ENCODE assay signal across 35 mouse cellular contexts in genomic region chr9:113008106-113008505, GRCm38 (mm10).
"Had no signal": no experiment of that assay in that cellular context is flagged by ENCODE, and none has a peak within 500 bp of the region (broad histone marks: within the 10 kb centered on the region; RNA-seq: fewer than 3 reads in every experiment).

No protein-coding gene starts in this region.

- H3K27ac ChIP-seq: heart, embryonic 10.5 days; heart, embryonic 13.5 days; heart, embryonic 15.5 days; hindbrain, embryonic 10.5 days; hindbrain, embryonic 12.5 days; hindbrain, embryonic 13.5 days; hindbrain, embryonic 14.5 days; hindbrain, embryonic 15.5 days; hindbrain, postnatal 0 days; intestine, embryonic 15.5 days; kidney, embryonic 15.5 days; kidney, postnatal 0 days; layer of hippocampus, adult 2 months had no signal

- H3K36me3 ChIP-seq: heart, embryonic 10.5 days; heart, embryonic 12.5 days; heart, embryonic 13.5 days; heart, embryonic 15.5 days; hindbrain, embryonic 10.5 days; hindbrain, embryonic 12.5 days; hindbrain, embryonic 13.5 days; hindbrain, embryonic 15.5 days; intestine, embryonic 15.5 days; kidney, embryonic 15.5 days had no signal

- H3K4me1 ChIP-seq: heart, embryonic 10.5 days; heart, embryonic 12.5 days; heart, embryonic 13.5 days; heart, embryonic 15.5 days; hindbrain, embryonic 10.5 days; hindbrain, embryonic 12.5 days; hindbrain, embryonic 13.5 days; hindbrain, embryonic 15.5 days; intestine, embryonic 15.5 days; kidney, embryonic 15.5 days had no signal

- H3K9ac ChIP-seq: heart, embryonic 12.5 days; heart, embryonic 13.5 days; heart, embryonic 15.5 days; hindbrain, embryonic 12.5 days; hindbrain, embryonic 13.5 days; hindbrain, embryonic 14.5 days; hindbrain, embryonic 15.5 days; intestine, embryonic 15.5 days; kidney, embryonic 15.5 days had no signal

- H3K27me3 ChIP-seq: heart, embryonic 12.5 days; heart, embryonic 13.5 days; heart, embryonic 15.5 days; hindbrain, embryonic 12.5 days; hindbrain, embryonic 13.5 days; hindbrain, embryonic 15.5 days; intestine, embryonic 15.5 days; kidney, embryonic 15.5 days had no signal

- DNase-seq: heart, postnatal 10 days; heart, postnatal 14 days; heart, postnatal 36 days; heart, postnatal 4 days; kidney, adult 11 months; kidney, adult 18-20 months; kidney, adult 2 months; kidney, adult 8-10 months; kidney, adult 9 months; kidney, postnatal 10 days; kidney, postnatal 14 days; kidney, postnatal 25 days; kidney, postnatal 36 days; kidney, postnatal 4 days; layer of hippocampus, adult 9-11 months; layer of hippocampus, postnatal 36 days had no signal

- H3K4me3 ChIP-seq: heart, embryonic 10.5 days; heart, embryonic 12.5 days; heart, embryonic 13.5 days; heart, embryonic 15.5 days; hindbrain, embryonic 10.5 days; hindbrain, embryonic 12.5 days; hindbrain, embryonic 13.5 days; hindbrain, embryonic 15.5 days; intestine, embryonic 15.5 days; kidney, embryonic 15.5 days; layer of hippocampus, adult 2 months had no signal

- H3K9me3 ChIP-seq: heart, embryonic 10.5 days; heart, embryonic 12.5 days; heart, embryonic 13.5 days; heart, embryonic 15.5 days; hindbrain, embryonic 10.5 days; hindbrain, embryonic 12.5 days; hindbrain, embryonic 13.5 days; hindbrain, embryonic 15.5 days; intestine, embryonic 15.5 days; kidney, embryonic 15.5 days had no signal

- ATAC-seq: hindbrain, embryonic 16.5 days; hindbrain, postnatal 0 days; inflammation-experienced regulatory T-cells, adult 6 months; intestine, embryonic 15.5 days; intestine, embryonic 16.5 days; intestine, postnatal 0 days had no signal

- H3K4me2 ChIP-seq: heart, embryonic 11.5 days; heart, embryonic 12.5 days; heart, embryonic 13.5 days; heart, embryonic 15.5 days; hindbrain, embryonic 12.5 days; hindbrain, embryonic 13.5 days; hindbrain, embryonic 14.5 days; hindbrain, embryonic 15.5 days; intestine, embryonic 15.5 days; kidney, embryonic 15.5 days had no signal
